Mouse (Mus musculus): ENCODE results near the gene Dhh. TPM values are rescaled to one million over a fixed set of nuclear protein-coding genes. Genes with fewer than 3 reads are reported as not detected.
"Not testable (repeated sequence)": the region's sequence is repeated elsewhere in the genome, so short reads cannot be mapped to it uniquely, and the experiment has no call there.

Gene Dhh
- polyA plus RNA-seq (2011; ENCODE audit: insufficient read depth, insufficient read length, low replicate concordance, missing spikeins): 0.60 TPM in 1 of 2 replicates, not detected in the other

DNA sequence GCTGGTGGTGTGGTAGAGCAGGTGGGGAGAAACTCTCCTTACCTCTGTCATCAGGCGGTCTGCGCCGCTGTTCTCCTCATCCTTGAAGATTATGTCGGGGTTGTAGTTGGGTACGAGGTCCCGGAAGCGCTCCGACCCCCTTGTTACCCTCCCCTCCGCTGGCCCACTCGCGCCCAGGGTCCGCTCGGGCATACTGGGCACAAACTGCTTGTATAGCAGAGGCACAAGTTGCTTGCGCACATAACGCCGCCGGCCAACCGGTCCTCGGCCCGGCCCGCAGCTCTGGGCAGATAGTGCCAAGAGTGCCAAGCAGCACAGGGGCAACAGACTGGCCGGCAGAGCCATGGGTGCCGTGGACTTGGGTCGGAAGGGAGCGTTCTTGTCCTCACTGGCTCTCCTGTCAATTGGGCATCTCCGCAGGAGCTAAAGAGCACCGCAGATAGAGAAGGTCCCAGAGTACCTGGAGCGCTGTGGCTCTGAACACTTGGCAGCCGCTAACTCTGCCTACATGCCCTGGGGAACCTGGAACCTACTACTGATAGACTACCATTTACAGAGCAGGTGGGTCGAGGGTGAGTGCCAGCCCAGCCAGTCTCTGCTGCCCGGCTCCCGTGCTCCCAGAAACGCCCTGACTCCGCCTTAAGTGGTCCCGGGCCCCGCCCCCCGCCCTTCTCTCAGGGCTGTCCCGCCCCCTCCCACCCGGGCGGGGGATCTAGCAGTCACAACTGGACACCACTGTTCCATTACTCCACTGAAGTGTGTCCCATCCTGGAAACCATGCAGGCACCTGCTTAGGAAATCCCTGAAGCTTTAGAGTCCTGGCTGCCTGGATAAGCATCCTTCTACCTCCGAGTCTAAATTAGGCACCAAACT is at the start of gene Dhh:
TSS of gene Dhh (minus strand) at position 613 of the 873 bp plus-strand sequence.
- no peak within 1 kb of the TSS for H3K4me3 ChIP-seq (replicated peaks; ENCODE audit: control insufficient read depth, low read depth, low read length)
- TF ChIP-seq POLR2A (IDR thresholded peaks at IDR 0.05; ENCODE audit: borderline replicate concordance, control insufficient read depth, low read depth, low read length): no peak
- no peak for TF ChIP-seq CTCF (IDR thresholded peaks at IDR 0.05; ENCODE audit: control insufficient read depth, insufficient read depth, low read length)
- peaks cover 2% of the 10 kb centered on the region; the same call in 1 of the 2 replicates for H3K4me1 ChIP-seq (ENCODE audit: control insufficient read depth, insufficient read depth, low read length)
- no peak within 1 kb of the TSS for H3K27ac ChIP-seq (ENCODE audit: control insufficient read depth, insufficient read depth, low read depth, low read length, poor library complexity)
- WGBS: 4% methylated on average over 41 of the region's 41 CpGs

- Histone ChIP-seq H3K27ac (ENCODE audit: control insufficient read depth, insufficient read depth, low read depth, low read length, poor library complexity) (no peak overlapping the region), H3K4me3 (replicated peaks; ENCODE audit: control insufficient read depth, low read depth, low read length) (no peak overlapping the region), H3K4me1 (ENCODE audit: control insufficient read depth, insufficient read depth, low read length) (no peaks in the 10 kb centered on the region; the same call in 1 of the 2 replicates)
- WGBS: 84% methylated on average over 3 of the region's 3 CpGs
- TF ChIP-seq CTCF (IDR thresholded peaks at IDR 0.05; ENCODE audit: control insufficient read depth, insufficient read depth, low read length) (no peak), POLR2A (IDR thresholded peaks at IDR 0.05; ENCODE audit: borderline replicate concordance, control insufficient read depth, low read depth, low read length) (no peak)
These were observed 49.5 kb upstream of the Dhh start for GRCm38 (mm10) chr15:98947884-98948283.

DNA sequence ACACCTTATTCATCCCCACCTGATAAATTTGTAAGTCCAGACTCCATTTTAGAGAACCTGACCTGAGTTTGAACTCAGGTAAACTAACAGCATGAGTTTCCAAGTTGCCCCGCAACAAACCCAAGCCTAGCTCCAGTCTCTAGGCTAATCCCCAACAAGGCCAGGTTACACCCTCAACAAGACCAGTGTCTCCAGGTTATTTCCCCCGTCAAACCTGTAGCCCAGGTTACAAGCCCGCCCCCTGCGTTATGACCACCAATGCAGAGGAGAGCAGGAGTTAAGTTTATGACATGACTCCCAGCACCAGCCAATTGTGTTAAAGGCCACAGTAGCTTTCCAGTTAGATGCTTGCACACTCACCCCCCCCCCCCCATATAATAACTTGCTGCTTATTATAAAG is 44.8 kb upstream of the Dhh start:
- Histone ChIP-seq H3K4me3 (replicated peaks; ENCODE audit: control insufficient read depth, low read depth, low read length) (no peak overlapping the region), H3K27ac (ENCODE audit: control insufficient read depth, insufficient read depth, low read depth, low read length, poor library complexity) (no peak overlapping the region), H3K4me1 (ENCODE audit: control insufficient read depth, insufficient read depth, low read length) (no peaks in the 10 kb centered on the region)
- WGBS: 91% methylated on average over 4 of the region's 4 CpGs
- TF ChIP-seq POLR2A (IDR thresholded peaks at IDR 0.05; ENCODE audit: borderline replicate concordance, control insufficient read depth, low read depth, low read length) (no peak), CTCF (IDR thresholded peaks at IDR 0.05; ENCODE audit: control insufficient read depth, insufficient read depth, low read length) (no peak)

DNA sequence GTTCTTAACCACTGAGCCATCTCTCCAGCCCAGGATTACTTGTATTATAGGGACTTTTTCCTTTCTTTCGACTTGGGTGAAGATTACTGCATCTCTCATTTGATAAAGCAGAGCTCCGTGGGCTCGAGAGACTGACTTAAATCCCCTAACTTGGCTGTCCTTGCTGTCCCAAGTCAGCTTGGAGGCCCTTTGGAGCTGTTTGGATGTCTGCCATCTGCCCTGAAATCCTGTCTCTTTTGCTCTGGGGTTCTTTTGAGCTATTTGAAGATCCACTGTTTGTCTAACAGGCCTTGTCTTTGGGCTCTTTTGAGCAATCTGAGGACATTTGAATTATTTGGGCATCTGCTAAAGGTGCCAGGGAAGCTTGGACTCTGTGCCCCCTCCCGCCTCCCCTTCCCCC is 43.7 kb upstream of the Dhh start:
- Histone ChIP-seq H3K27ac (ENCODE audit: control insufficient read depth, insufficient read depth, low read depth, low read length, poor library complexity) (no peak overlapping the region), H3K4me3 (replicated peaks; ENCODE audit: control insufficient read depth, low read depth, low read length) (no peak overlapping the region), H3K4me1 (ENCODE audit: control insufficient read depth, insufficient read depth, low read length) (no peaks in the 10 kb centered on the region)
- TF ChIP-seq POLR2A (IDR thresholded peaks at IDR 0.05; ENCODE audit: borderline replicate concordance, control insufficient read depth, low read depth, low read length) (no peak), CTCF (IDR thresholded peaks at IDR 0.05; ENCODE audit: control insufficient read depth, insufficient read depth, low read length) (no peak)
- WGBS: 87% methylated on average over 4 of the region's 4 CpGs

DNA sequence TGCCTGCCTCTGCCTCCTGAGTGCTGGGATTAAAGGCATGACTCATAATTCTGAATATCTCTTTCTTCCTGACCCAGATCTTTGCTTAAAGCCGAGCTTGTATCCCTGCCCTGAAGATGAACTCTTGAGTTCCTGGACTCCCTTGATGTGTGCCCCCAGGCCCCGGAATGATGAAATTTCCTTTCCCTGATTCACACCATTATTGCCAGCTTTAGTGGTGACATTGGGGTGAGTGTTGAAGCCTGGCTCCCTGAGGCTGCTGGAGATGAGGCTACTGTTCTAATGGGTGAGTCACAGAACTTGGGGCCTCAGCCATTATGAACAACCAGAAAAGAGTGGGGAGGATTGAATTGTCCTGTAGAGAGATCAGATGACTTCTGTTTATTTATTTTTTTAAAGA is 43.2 kb upstream of the Dhh start:
- TF ChIP-seq CTCF (IDR thresholded peaks at IDR 0.05; ENCODE audit: control insufficient read depth, insufficient read depth, low read length) (no peak), POLR2A (IDR thresholded peaks at IDR 0.05; ENCODE audit: borderline replicate concordance, control insufficient read depth, low read depth, low read length) (no peak)
- Histone ChIP-seq H3K27ac (ENCODE audit: control insufficient read depth, insufficient read depth, low read depth, low read length, poor library complexity) (no peak overlapping the region), H3K4me3 (replicated peaks; ENCODE audit: control insufficient read depth, low read depth, low read length) (no peak overlapping the region), H3K4me1 (ENCODE audit: control insufficient read depth, insufficient read depth, low read length) (no peaks in the 10 kb centered on the region)
- WGBS: 64% methylated on average over 2 of the region's 2 CpGs

DNA sequence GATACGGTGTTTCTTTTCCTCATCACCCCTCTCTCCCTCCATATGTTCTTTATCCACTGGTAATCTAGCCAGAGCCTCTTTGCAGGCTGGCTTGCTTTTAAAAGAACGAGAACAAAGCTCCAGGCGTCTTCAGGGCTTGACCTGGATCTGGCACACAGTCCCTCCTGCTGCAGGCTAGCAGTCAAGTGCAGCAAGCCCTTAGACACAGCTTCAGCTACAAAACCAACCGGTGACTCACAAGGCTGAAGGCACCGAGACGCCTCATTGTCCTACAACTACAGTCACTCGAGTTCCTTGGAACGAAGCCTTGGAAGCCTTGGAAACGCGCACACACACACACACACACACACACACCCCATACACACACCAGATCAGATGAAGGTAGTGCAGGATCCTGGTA is 42.5 kb upstream of the Dhh start:
- Histone ChIP-seq H3K27ac (ENCODE audit: control insufficient read depth, insufficient read depth, low read depth, low read length, poor library complexity) (no peak overlapping the region), H3K4me3 (replicated peaks; ENCODE audit: control insufficient read depth, low read depth, low read length) (no peak overlapping the region)
- 82% methylated on average over 10 of the region's 10 CpGs for WGBS

DNA sequence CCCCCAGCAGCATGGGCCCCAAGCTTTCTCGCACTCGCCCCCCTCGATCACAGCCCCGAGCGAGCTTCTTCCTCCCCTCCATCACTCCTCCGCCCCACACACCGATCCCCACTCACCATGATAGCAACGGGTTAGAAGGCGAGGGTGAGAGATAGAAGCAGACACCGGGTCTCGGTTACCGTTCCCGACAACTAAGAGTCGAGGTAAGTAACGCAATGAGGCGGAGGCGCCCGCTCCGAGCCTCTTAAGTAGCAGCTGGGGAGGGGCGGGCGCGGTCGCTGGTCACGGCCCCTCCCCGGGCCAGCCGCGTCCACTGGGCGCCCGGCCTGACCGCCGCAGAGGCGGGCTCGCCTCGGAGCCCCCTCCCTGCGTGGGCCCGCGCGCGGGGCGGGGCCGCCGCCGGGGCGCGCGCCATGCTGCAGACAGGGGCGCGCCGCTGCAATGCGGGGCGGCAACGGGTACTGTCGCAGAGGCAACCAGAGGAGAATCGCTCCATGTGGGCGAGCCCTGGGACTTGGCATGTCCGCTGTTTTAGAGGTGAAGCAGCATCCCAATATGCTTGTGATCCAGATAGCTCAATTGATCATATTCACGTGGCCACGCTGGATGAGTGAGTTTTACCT is 36.0 kb upstream of the Dhh start, which contains the start of gene Tuba1b:
TSS of gene Tuba1b (minus strand) at position 349 of the 623 bp plus-strand sequence.
- H3K4me1 ChIP-seq (ENCODE audit: control insufficient read depth, insufficient read depth, low read length): no peaks in the 10 kb centered on the region; the same call in 1 of the 2 replicates
- WGBS: under 1% methylated on average over 58 of the region's 58 CpGs
- H3K4me3 ChIP-seq (replicated peaks; ENCODE audit: control insufficient read depth, low read depth, low read length): peak within 1 kb of the TSS; percentile 97
- TF ChIP-seq POLR2A (IDR thresholded peaks at IDR 0.05; ENCODE audit: borderline replicate concordance, control insufficient read depth, low read depth, low read length) (peak; percentile 84), CTCF (IDR thresholded peaks at IDR 0.05; ENCODE audit: control insufficient read depth, insufficient read depth, low read length) (no peak)
- H3K27ac ChIP-seq (ENCODE audit: control insufficient read depth, insufficient read depth, low read depth, low read length, poor library complexity): peak within 1 kb of the TSS; percentile 86

More for the DNA sequence above, 42.5 kb upstream of the Dhh start:
- TF ChIP-seq CTCF (IDR thresholded peaks at IDR 0.05; ENCODE audit: control insufficient read depth, insufficient read depth, low read length): no peak
- no peak for TF ChIP-seq POLR2A (IDR thresholded peaks at IDR 0.05; ENCODE audit: borderline replicate concordance, control insufficient read depth, low read depth, low read length)
- no peaks in the 10 kb centered on the region for H3K4me1 ChIP-seq (ENCODE audit: control insufficient read depth, insufficient read depth, low read length)

- H3K4me1 ChIP-seq (ENCODE audit: control insufficient read depth, insufficient read depth, low read length): no peaks in the 10 kb centered on the region; the same call in 1 of the 2 replicates
- WGBS: under 1% methylated on average over 35 of the region's 35 CpGs
- H3K4me3 ChIP-seq (replicated peaks; ENCODE audit: control insufficient read depth, low read depth, low read length): peak overlapping the region; percentile 97
These were observed 35.5 kb upstream of the Dhh start for GRCm38 (mm10) chr15:98933833-98934216.

GRCm38 (mm10) chr15:98933004-98933671 is 34.8 kb upstream of the Dhh start:
- 4% methylated on average over 8 of the region's 9 CpGs for WGBS
- not testable (repeated sequence) for H3K4me1 ChIP-seq (ENCODE audit: control insufficient read depth, insufficient read depth, low read length)
- Histone ChIP-seq H3K27ac (ENCODE audit: control insufficient read depth, insufficient read depth, low read depth, low read length, poor library complexity) (peak overlapping the region; percentile 86; the same call in 1 of the 2 replicates), H3K4me3 (replicated peaks; ENCODE audit: control insufficient read depth, low read depth, low read length) (peak overlapping the region; percentile 97)

More at GRCm38 (mm10) chr15:98933833-98934216, 35.5 kb upstream of the Dhh start:
- TF ChIP-seq CTCF (IDR thresholded peaks at IDR 0.05; ENCODE audit: control insufficient read depth, insufficient read depth, low read length): no peak
- TF ChIP-seq POLR2A (IDR thresholded peaks at IDR 0.05; ENCODE audit: borderline replicate concordance, control insufficient read depth, low read depth, low read length): no peak; the same call in 1 of the 2 replicates
- peak overlapping the region; percentile 86 for H3K27ac ChIP-seq (ENCODE audit: control insufficient read depth, insufficient read depth, low read depth, low read length, poor library complexity)
